In genomic region chr6:108342989-108343388, GRCm38 (mm10) we compare ENCODE assay signal across 24 mouse cellular contexts.
"Had no signal": no experiment of that assay in that cellular context is flagged by ENCODE, and none has a peak within 500 bp of the region (broad histone marks: within the 10 kb centered on the region; RNA-seq: fewer than 3 reads in every experiment).

No protein-coding gene starts in this region.

- H3K36me3 ChIP-seq: liver, embryonic 15.5 days; lung, embryonic 15.5 days had no signal

- H3K9me3 ChIP-seq: kidney, embryonic 15.5 days; limb, embryonic 10.5 days; limb, embryonic 13.5 days; liver, embryonic 12.5 days; liver, embryonic 15.5 days; lung, embryonic 15.5 days; megakaryocyte, embryonic 14.5 days had no signal

- ATAC-seq: liver, embryonic 12.5 days had no signal

- H3K27ac ChIP-seq: kidney, embryonic 15.5 days; limb, embryonic 10.5 days; limb, embryonic 13.5 days; liver, embryonic 12.5 days; liver, embryonic 15.5 days; lung, embryonic 15.5 days; stomach, postnatal 0 days had no signal

- H3K4me3 ChIP-seq: kidney, embryonic 15.5 days; limb, embryonic 10.5 days; limb, embryonic 13.5 days; liver, embryonic 12.5 days; liver, embryonic 15.5 days; lung, embryonic 15.5 days; megakaryocyte, embryonic 14.5 days had no signal

- H3K27me3 ChIP-seq: kidney, embryonic 15.5 days; limb, embryonic 13.5 days; liver, embryonic 12.5 days; liver, embryonic 15.5 days; lung, embryonic 15.5 days; megakaryocyte, embryonic 14.5 days had no signal

- H3K4me2 ChIP-seq: kidney, embryonic 15.5 days; limb, embryonic 13.5 days; liver, embryonic 12.5 days; liver, embryonic 15.5 days; lung, embryonic 15.5 days; midbrain, embryonic 11.5 days had no signal

- H3K9ac ChIP-seq: kidney, embryonic 15.5 days; limb, embryonic 13.5 days; liver, embryonic 12.5 days; liver, embryonic 15.5 days; lung, embryonic 15.5 days had no signal

- H3K4me1 ChIP-seq: kidney, embryonic 15.5 days; limb, embryonic 10.5 days; limb, embryonic 13.5 days; liver, embryonic 12.5 days; liver, embryonic 15.5 days; lung, embryonic 15.5 days had no signal

- DNase-seq: kidney, adult 11 months; kidney, adult 8-10 months; kidney, postnatal 10 days; kidney, postnatal 4 days; layer of hippocampus, postnatal 36 days; liver; lung, adult 18-20 months; lung, postnatal 10 days; lung, postnatal 36 days; right cerebral cortex, adult 18-20 months; right cerebral cortex, postnatal 14 days; right cerebral cortex, postnatal 4 days; thymus, adult 2 months; thymus, postnatal 14 days; thymus, postnatal 4 days had no signal
